Mouse (Mus musculus): ENCODE measurements around the gene Gse1. TPM values are rescaled to one million over a fixed set of nuclear protein-coding genes. Genes with fewer than 3 reads are reported as not detected.
A peak's percentile ranks its signal among the peaks of the same experiment; 100 is the strongest.
"Not testable (repeated sequence)": the region's sequence is repeated elsewhere in the genome, so short reads cannot be mapped to it uniquely, and the experiment has no call there.

Gse1 gene
- polyA plus RNA-seq, 1 experiment from 2014 or later: 22.2 TPM

GRCm38 (mm10) chr8:120357504-120357903 lies 129.2 kb downstream of the Gse1 start:
- Histone ChIP-seq H3K4me2 (ENCODE audit: low read depth, low read length, severe bottlenecking) (no peak overlapping the region), H3K27me3 (ENCODE audit: control insufficient read depth, insufficient read depth, low read length) (no peaks in the 10 kb centered on the region), H3K27ac (ENCODE audit: low read depth, low read length) (no peak overlapping the region), H3K9ac (ENCODE audit: low read length) (no peak overlapping the region), H3K4me3 (ENCODE audit: low read depth, low read length) (no peak overlapping the region), H3K9me3 (ENCODE audit: control insufficient read depth, low read length) (no peaks in the 10 kb centered on the region), H3K36me3 (ENCODE audit: control insufficient read depth, insufficient read depth, low read length) (no peaks in the 10 kb centered on the region), H3K4me1 (replicated peaks; ENCODE audit: control insufficient read depth, insufficient read depth, low read length) (peaks cover 18% of the 10 kb centered on the region; the same call in 1 of the 2 replicates)
- DNase-seq (ENCODE audit: low spot score) (no peak), ATAC-seq (replicated peaks; ENCODE audit: low FRiP score) (no peak)
- WGBS: 83% methylated on average over 6 of the region's 6 CpGs

DNA sequence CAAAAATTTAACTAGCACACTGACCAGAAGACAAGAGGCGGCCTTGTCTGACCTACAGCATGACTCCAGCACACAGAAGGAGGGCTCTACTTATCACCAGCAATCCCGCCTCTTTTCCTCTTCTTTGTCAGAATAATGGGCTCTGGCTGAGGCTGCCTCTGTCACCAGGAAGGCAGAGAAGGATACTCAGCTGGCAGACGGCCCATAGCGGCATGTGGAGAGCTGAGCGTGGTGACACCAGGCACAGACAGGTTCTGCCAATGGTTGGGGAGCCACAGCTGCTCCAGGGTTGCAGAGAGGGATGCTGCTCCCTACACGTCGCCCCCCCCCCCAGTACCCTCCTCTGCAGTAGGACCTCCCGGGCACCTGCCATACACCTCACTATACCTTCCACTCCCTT lies 133.0 kb downstream of the Gse1 start:
- H3K36me3 ChIP-seq (ENCODE audit: control insufficient read depth, insufficient read depth, low read length): no peaks in the 10 kb centered on the region
- H3K9me3 ChIP-seq (ENCODE audit: control insufficient read depth, low read length): no peaks in the 10 kb centered on the region
- peaks cover 15% of the 10 kb centered on the region for H3K4me1 ChIP-seq (replicated peaks; ENCODE audit: control insufficient read depth, insufficient read depth, low read length)
- WGBS: 84% methylated on average over 7 of the region's 8 CpGs
- ATAC-seq (replicated peaks; ENCODE audit: low FRiP score) (no peak), DNase-seq (ENCODE audit: low spot score) (no peak)
- no peak overlapping the region for H3K4me3 ChIP-seq (ENCODE audit: low read depth, low read length)
- no peak overlapping the region for H3K9ac ChIP-seq (ENCODE audit: low read length)
- H3K27ac ChIP-seq (ENCODE audit: low read depth, low read length): no peak overlapping the region
- H3K27me3 ChIP-seq (ENCODE audit: control insufficient read depth, insufficient read depth, low read length): no peaks in the 10 kb centered on the region
- H3K4me2 ChIP-seq (ENCODE audit: low read depth, low read length, severe bottlenecking): no peak overlapping the region

DNA sequence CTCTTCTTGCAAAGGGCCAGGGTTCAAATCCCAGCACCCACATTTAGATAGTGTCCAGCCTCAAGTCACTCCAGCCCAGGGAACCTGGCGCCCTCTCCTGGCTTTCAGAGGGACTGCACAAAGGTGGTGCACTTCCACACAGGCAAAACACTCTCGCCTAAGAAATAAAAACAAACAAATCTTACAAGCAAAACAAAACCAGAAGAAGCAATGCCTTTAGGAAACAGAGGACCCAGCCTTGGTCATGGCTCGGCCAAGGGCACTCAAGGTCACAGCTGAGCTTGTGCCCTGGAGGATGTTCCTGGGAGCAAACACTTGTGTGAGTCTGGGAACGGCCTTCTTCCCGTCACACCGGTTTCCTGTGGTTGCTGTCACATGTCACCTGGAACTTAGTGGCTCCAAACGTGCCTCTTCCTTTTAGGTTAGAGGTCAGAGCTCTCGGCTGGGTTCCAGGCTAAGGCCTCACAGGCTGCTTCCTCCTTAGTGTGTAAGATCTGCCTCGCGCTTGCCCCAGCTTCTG lies 135.4 kb downstream of the Gse1 start:
- no peak overlapping the region; the same call in 1 of the 2 replicates for H3K9ac ChIP-seq (ENCODE audit: low read length)
- peak overlapping the region; percentile 25; the same call in 1 of the 2 replicates for H3K27ac ChIP-seq (ENCODE audit: low read depth, low read length)
- no peak for ATAC-seq (replicated peaks; ENCODE audit: low FRiP score)
- peaks cover 13% of the 10 kb centered on the region for H3K4me1 ChIP-seq (replicated peaks; ENCODE audit: control insufficient read depth, insufficient read depth, low read length)
- 54% methylated on average over 10 of the region's 10 CpGs for WGBS
- no peak overlapping the region for H3K4me2 ChIP-seq (ENCODE audit: low read depth, low read length, severe bottlenecking)
- no peak overlapping the region for H3K4me3 ChIP-seq (ENCODE audit: low read depth, low read length)
- DNase-seq (ENCODE audit: low spot score): no peak
- no peaks in the 10 kb centered on the region for H3K36me3 ChIP-seq (ENCODE audit: control insufficient read depth, insufficient read depth, low read length)
- H3K9me3 ChIP-seq (ENCODE audit: control insufficient read depth, low read length): no peaks in the 10 kb centered on the region
- H3K27me3 ChIP-seq (ENCODE audit: control insufficient read depth, insufficient read depth, low read length): no peaks in the 10 kb centered on the region

GRCm38 (mm10) chr8:120364093-120364725 lies 136.0 kb downstream of the Gse1 start:
- Histone ChIP-seq H3K36me3 (ENCODE audit: control insufficient read depth, insufficient read depth, low read length) (no peaks in the 10 kb centered on the region), H3K27ac (ENCODE audit: low read depth, low read length) (peak overlapping the region; percentile 25; the same call in 1 of the 2 replicates), H3K4me1 (replicated peaks; ENCODE audit: control insufficient read depth, insufficient read depth, low read length) (peaks cover 16% of the 10 kb centered on the region), H3K9me3 (ENCODE audit: control insufficient read depth, low read length) (no peaks in the 10 kb centered on the region), H3K9ac (ENCODE audit: low read length) (no peak overlapping the region; the same call in 1 of the 2 replicates), H3K4me3 (ENCODE audit: low read depth, low read length) (no peak overlapping the region), H3K27me3 (ENCODE audit: control insufficient read depth, insufficient read depth, low read length) (no peaks in the 10 kb centered on the region), H3K4me2 (ENCODE audit: low read depth, low read length, severe bottlenecking) (no peak overlapping the region)
- 36% methylated on average over 7 of the region's 7 CpGs for WGBS
- ATAC-seq (replicated peaks; ENCODE audit: low FRiP score) (no peak), DNase-seq (ENCODE audit: low spot score) (no peak)

DNA sequence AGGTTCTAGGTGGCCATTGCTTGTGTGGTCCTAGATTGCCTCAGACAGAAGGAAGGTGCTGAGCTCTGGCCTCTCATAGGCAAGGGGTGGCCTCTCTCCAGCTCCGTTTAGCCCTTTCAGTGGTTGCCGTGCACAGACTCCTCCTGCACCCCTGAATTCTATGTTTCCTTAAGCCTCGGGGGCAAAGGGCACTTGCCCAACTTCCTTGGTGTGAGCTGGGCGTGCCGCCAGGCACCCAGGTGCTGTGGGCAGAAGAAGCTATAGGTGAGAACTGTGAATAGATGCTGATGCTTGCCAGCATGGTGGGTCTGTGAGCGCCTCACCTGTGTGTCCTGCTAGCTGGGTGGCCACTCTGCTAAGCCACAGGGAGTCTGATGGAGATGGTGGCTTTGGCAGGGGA lies 138.6 kb downstream of the Gse1 start:
- Histone ChIP-seq H3K4me3 (ENCODE audit: low read depth, low read length) (no peak overlapping the region), H3K27me3 (ENCODE audit: control insufficient read depth, insufficient read depth, low read length) (no peaks in the 10 kb centered on the region), H3K9me3 (ENCODE audit: control insufficient read depth, low read length) (no peaks in the 10 kb centered on the region), H3K9ac (ENCODE audit: low read length) (no peak overlapping the region), H3K4me1 (replicated peaks; ENCODE audit: control insufficient read depth, insufficient read depth, low read length) (peaks cover 13% of the 10 kb centered on the region), H3K4me2 (ENCODE audit: low read depth, low read length, severe bottlenecking) (no peak overlapping the region), H3K27ac (ENCODE audit: low read depth, low read length) (no peak overlapping the region), H3K36me3 (ENCODE audit: control insufficient read depth, insufficient read depth, low read length) (no peaks in the 10 kb centered on the region)
- no peak for DNase-seq (ENCODE audit: low spot score)
- no peak for ATAC-seq (replicated peaks; ENCODE audit: low FRiP score)
- 85% methylated on average over 6 of the region's 6 CpGs for WGBS

GRCm38 (mm10) chr8:120368191-120368590 lies 139.9 kb downstream of the Gse1 start:
- H3K4me1 ChIP-seq (replicated peaks; ENCODE audit: control insufficient read depth, insufficient read depth, low read length): peaks cover 13% of the 10 kb centered on the region
- not testable (repeated sequence) for H3K36me3 ChIP-seq (ENCODE audit: control insufficient read depth, insufficient read depth, low read length); DNase-seq (ENCODE audit: low spot score); H3K27me3 ChIP-seq (ENCODE audit: control insufficient read depth, insufficient read depth, low read length); H3K4me3 ChIP-seq (ENCODE audit: low read depth, low read length); ATAC-seq (replicated peaks; ENCODE audit: low FRiP score); H3K9me3 ChIP-seq (ENCODE audit: control insufficient read depth, low read length); H3K4me2 ChIP-seq (ENCODE audit: low read depth, low read length, severe bottlenecking); H3K27ac ChIP-seq (ENCODE audit: low read depth, low read length); H3K9ac ChIP-seq (ENCODE audit: low read length)
- WGBS: 80% methylated on average over 1 of the region's 1 CpGs

DNA sequence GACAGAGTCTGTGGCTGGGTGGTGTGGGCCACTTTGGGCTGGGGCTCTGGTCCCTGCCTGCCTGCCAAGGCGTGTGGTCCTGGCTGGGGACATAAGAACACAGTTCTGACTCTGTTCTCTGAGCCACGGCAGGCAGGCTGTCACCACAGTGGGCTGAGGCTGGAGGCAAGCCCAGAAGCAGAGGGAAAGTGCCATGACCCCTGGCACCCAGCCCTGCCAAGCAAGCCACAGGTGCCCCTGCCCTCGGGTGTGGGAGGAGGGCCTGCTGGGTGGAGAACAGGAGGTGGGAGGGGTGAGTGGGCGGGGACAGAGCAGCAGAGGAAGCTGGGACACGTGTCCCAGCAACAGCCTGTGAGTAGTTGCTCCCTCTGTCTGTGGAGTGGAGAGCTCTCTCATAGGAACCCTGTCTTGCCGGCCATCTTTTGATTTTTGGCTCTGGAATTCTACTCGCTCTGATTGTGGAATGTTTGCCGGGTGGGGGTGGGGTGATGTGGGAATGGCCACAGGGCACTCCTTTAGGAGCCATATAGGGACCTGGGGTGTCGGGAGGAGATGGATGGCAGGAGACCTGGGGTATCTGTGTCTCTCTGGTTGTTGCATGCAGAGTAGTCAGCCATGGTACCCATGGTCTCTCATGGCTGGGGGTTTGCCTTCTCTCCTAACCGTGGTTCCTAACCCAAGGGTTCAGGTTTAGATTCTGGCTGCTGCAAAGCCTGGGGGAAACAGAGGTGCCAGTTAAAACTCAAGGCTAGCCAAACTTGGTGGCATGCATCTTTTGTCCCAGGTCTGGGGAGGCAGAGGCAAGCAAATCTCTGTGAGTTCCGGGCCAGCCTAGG lies 140.8 kb downstream of the Gse1 start:
- 30% methylated on average over 11 of the region's 11 CpGs for WGBS
- H3K4me1 ChIP-seq (replicated peaks; ENCODE audit: control insufficient read depth, insufficient read depth, low read length): peaks cover 14% of the 10 kb centered on the region

GRCm38 (mm10) chr8:120369956-120370355 lies 141.7 kb downstream of the Gse1 start:
- no peak overlapping the region for H3K4me2 ChIP-seq (ENCODE audit: low read depth, low read length, severe bottlenecking)
- no peak overlapping the region for H3K4me3 ChIP-seq (ENCODE audit: low read depth, low read length)
- ATAC-seq (replicated peaks; ENCODE audit: low FRiP score) (no peak), DNase-seq (ENCODE audit: low spot score) (no peak)
- 74% methylated on average over 7 of the region's 7 CpGs for WGBS
- H3K27ac ChIP-seq (ENCODE audit: low read depth, low read length): no peak overlapping the region
- peaks cover 19% of the 10 kb centered on the region for H3K4me1 ChIP-seq (replicated peaks; ENCODE audit: control insufficient read depth, insufficient read depth, low read length)
- H3K9ac ChIP-seq (ENCODE audit: low read length): no peak overlapping the region
- no peaks in the 10 kb centered on the region for H3K9me3 ChIP-seq (ENCODE audit: control insufficient read depth, low read length)
- H3K27me3 ChIP-seq (ENCODE audit: control insufficient read depth, insufficient read depth, low read length): no peaks in the 10 kb centered on the region
- H3K36me3 ChIP-seq (ENCODE audit: control insufficient read depth, insufficient read depth, low read length): no peaks in the 10 kb centered on the region

More for the DNA sequence above, 140.8 kb downstream of the Gse1 start:
- DNase-seq (ENCODE audit: low spot score) (peak; percentile 80), ATAC-seq (replicated peaks; ENCODE audit: low FRiP score) (0 out of 2 replicates have a peak, but pooled peaks have one; percentile 27)
- no peaks in the 10 kb centered on the region for H3K9me3 ChIP-seq (ENCODE audit: control insufficient read depth, low read length)
- H3K4me2 ChIP-seq (ENCODE audit: low read depth, low read length, severe bottlenecking): no peak overlapping the region
- no peaks in the 10 kb centered on the region for H3K27me3 ChIP-seq (ENCODE audit: control insufficient read depth, insufficient read depth, low read length)
- H3K9ac ChIP-seq (ENCODE audit: low read length): peak overlapping the region; percentile 24
- no peaks in the 10 kb centered on the region for H3K36me3 ChIP-seq (ENCODE audit: control insufficient read depth, insufficient read depth, low read length)
- H3K4me3 ChIP-seq (ENCODE audit: low read depth, low read length): no peak overlapping the region
- H3K27ac ChIP-seq (ENCODE audit: low read depth, low read length): no peak overlapping the region
